19 mouse cellular contexts compared by ENCODE assay signal in genomic region chr12:3954651-3955050, GRCm38 (mm10). TPM values are rescaled to one million over a fixed set of nuclear protein-coding genes. Genes with fewer than 3 reads are reported as not detected.
DNase-seq lines count a peak whose midpoint lies in the region; ATAC-seq and TF ChIP-seq lines count a peak whose summit lies in the region.
"Had no signal": no experiment of that assay in that cellular context is flagged by ENCODE, and none has a peak within 500 bp of the region (broad histone marks: within the 10 kb centered on the region; RNA-seq: fewer than 3 reads in every experiment).

Pomc (plus strand) TSS chr12:3954951.

- H3K4me3 ChIP-seq in hindbrain, embryonic 14.5 days (replicated peaks; ENCODE audit: low read length) = no peak within 1 kb of the TSS
- H3K4me3 ChIP-seq in hindbrain, embryonic 11.5 days (ENCODE audit: low read depth, low read length) = no peak within 1 kb of the TSS
- H3K4me3 ChIP-seq in E14TG2a.4 (replicated peaks; ENCODE audit: low read length) = peak within 1 kb of the TSS; percentile 65
- H3K4me3 ChIP-seq in midbrain, embryonic 16.5 days (ENCODE audit: low read depth, low read length) = no peak within 1 kb of the TSS
- H3K4me3 ChIP-seq: forebrain, embryonic 12.5 days; heart, embryonic 10.5 days; limb, embryonic 12.5 days; liver, embryonic 12.5 days; myocyte had no signal

- no peak within 1 kb of the TSS for H3K27ac ChIP-seq in hindbrain, embryonic 14.5 days
- H3K27ac ChIP-seq in hindbrain, embryonic 11.5 days (ENCODE audit: low read depth, low read length) = no peak within 1 kb of the TSS
- no peak within 1 kb of the TSS for H3K27ac ChIP-seq in midbrain, embryonic 16.5 days (ENCODE audit: low read length)
- H3K27ac ChIP-seq: forebrain, embryonic 12.5 days; heart, embryonic 10.5 days; limb, embryonic 12.5 days; liver, embryonic 12.5 days had no signal

- 17% methylated on average over 22 of the region's 22 CpGs for WGBS in hindbrain, embryonic 14.5 days
- 21% methylated on average over 22 of the region's 22 CpGs for whole genome bisulfite sequencing in hindbrain, embryonic 11.5 days
- 20% methylated on average over 21 of the region's 22 CpGs for WGBS in midbrain, embryonic 16.5 days

- no peaks in the 10 kb centered on the region for H3K9me3 ChIP-seq in hindbrain, embryonic 14.5 days (ENCODE audit: control insufficient read depth, low read length)
- no peaks in the 10 kb centered on the region for H3K9me3 ChIP-seq in hindbrain, embryonic 11.5 days (ENCODE audit: control insufficient read depth, low read length)
- no peaks in the 10 kb centered on the region for H3K9me3 ChIP-seq in E14TG2a.4 (ENCODE audit: low read length)
- no peaks in the 10 kb centered on the region for H3K9me3 ChIP-seq in midbrain, embryonic 16.5 days (replicated peaks; ENCODE audit: control insufficient read depth, low read length, poor library complexity, severe bottlenecking)
- H3K9me3 ChIP-seq: forebrain, embryonic 12.5 days; heart, embryonic 10.5 days; limb, embryonic 12.5 days; liver, embryonic 12.5 days had no signal

- H3K4me1 ChIP-seq in hindbrain, embryonic 14.5 days (replicated peaks; ENCODE audit: control insufficient read depth, insufficient read depth, low read length) = peaks cover 4% of the 10 kb centered on the region; the same call in 1 of the 2 replicates
- no peaks in the 10 kb centered on the region for H3K4me1 ChIP-seq in hindbrain, embryonic 11.5 days (replicated peaks; ENCODE audit: control insufficient read depth, insufficient read depth, low read length)
- H3K4me1 ChIP-seq in E14TG2a.4 (replicated peaks; ENCODE audit: low read depth, low read length) = peaks cover 29% of the 10 kb centered on the region
- peaks cover 3% of the 10 kb centered on the region; the same call in 1 of the 2 replicates for H3K4me1 ChIP-seq in midbrain, embryonic 16.5 days (ENCODE audit: control insufficient read depth, insufficient read depth, low read length)
- H3K4me1 ChIP-seq: limb, embryonic 12.5 days had no signal

- TF ChIP-seq POLR2A in brain, embryonic 14.5 days (IDR thresholded peaks at IDR 0.05; ENCODE audit: borderline replicate concordance, extremely low read depth, insufficient read depth, insufficient read length, poor library complexity, severe bottlenecking) = no peak

- 0 out of 2 replicates have a peak within 1 kb of the TSS, but pooled peaks have one; percentile 21 for H3K4me2 ChIP-seq in hindbrain, embryonic 14.5 days (replicated peaks)
- no peak within 1 kb of the TSS for H3K4me2 ChIP-seq in hindbrain, embryonic 11.5 days (replicated peaks; ENCODE audit: low read depth, low read length)
- peak within 1 kb of the TSS; percentile 28; the same call in 1 of the 2 replicates for H3K4me2 ChIP-seq in midbrain, embryonic 16.5 days (ENCODE audit: low read length)
- H3K4me2 ChIP-seq: forebrain, embryonic 12.5 days; limb, embryonic 12.5 days; liver, embryonic 12.5 days had no signal

- no peak for TF ChIP-seq CTCF in E14TG2a.4 (conservative IDR thresholded peaks at IDR 0.05; ENCODE audit: low read length)
- no peak for TF ChIP-seq CTCF in brain, embryonic 14.5 days (IDR thresholded peaks at IDR 0.05; ENCODE audit: borderline replicate concordance, extremely low read depth, insufficient read depth, insufficient read length)

- no peak for DNase-seq in hindbrain, embryonic 14.5 days (ENCODE audit: low spot score)
- no peak for DNase-seq in hindbrain, embryonic 11.5 days (ENCODE audit: low spot score)
- DNase-seq in brain, embryonic 14.5 days (ENCODE audit: low read depth) = peak; percentile 6
- no peak for DNase-seq in yolk sac, embryonic 10.5 days (ENCODE audit: low spot score)
- no peak for DNase-seq in heart, adult 18-20 months
- DNase-seq: cerebellum, adult 11-12 months; cerebellum, postnatal 25 days; gastrocnemius, postnatal 36 days; kidney, adult 11 months; lung, adult 2 months; right cerebral cortex, adult 18-20 months; thymus, postnatal 4 days had no signal

- H3K36me3 ChIP-seq in hindbrain, embryonic 14.5 days (replicated peaks; ENCODE audit: control insufficient read depth, insufficient read depth) = no peaks in the 10 kb centered on the region
- no peaks in the 10 kb centered on the region for H3K36me3 ChIP-seq in hindbrain, embryonic 11.5 days (ENCODE audit: control insufficient read depth, insufficient read depth, low read length)
- no peaks in the 10 kb centered on the region for H3K36me3 ChIP-seq in E14TG2a.4 (ENCODE audit: insufficient read depth, low read length)
- H3K36me3 ChIP-seq in midbrain, embryonic 16.5 days (ENCODE audit: control insufficient read depth, insufficient read depth, low read length) = no peaks in the 10 kb centered on the region
- H3K36me3 ChIP-seq: forebrain, embryonic 12.5 days; heart, embryonic 10.5 days; limb, embryonic 12.5 days; liver, embryonic 12.5 days had no signal

- H3K27me3 ChIP-seq in hindbrain, embryonic 14.5 days (ENCODE audit: control insufficient read depth, insufficient read depth, low read length) = peaks cover 29% of the 10 kb centered on the region
- peaks cover 16% of the 10 kb centered on the region for H3K27me3 ChIP-seq in hindbrain, embryonic 11.5 days (ENCODE audit: control insufficient read depth, insufficient read depth, low read length)
- H3K27me3 ChIP-seq in E14TG2a.4 (ENCODE audit: insufficient read depth, low read length) = peaks cover 19% of the 10 kb centered on the region
- peaks cover 15% of the 10 kb centered on the region for H3K27me3 ChIP-seq in midbrain, embryonic 16.5 days (ENCODE audit: control insufficient read depth, insufficient read depth, low read depth, low read length)

- ATAC-seq in hindbrain, embryonic 14.5 days (ENCODE audit: low FRiP score) = no peak
- ATAC-seq in hindbrain, embryonic 11.5 days (ENCODE audit: low FRiP score) = no peak
- no peak for ATAC-seq in midbrain, embryonic 16.5 days
- ATAC-seq: liver, embryonic 12.5 days had no signal

- no peak within 1 kb of the TSS for H3K9ac ChIP-seq in hindbrain, embryonic 14.5 days
- H3K9ac ChIP-seq in hindbrain, embryonic 11.5 days (ENCODE audit: low read depth, low read length) = no peak within 1 kb of the TSS
- no peak within 1 kb of the TSS; the same call in 1 of the 2 replicates for H3K9ac ChIP-seq in midbrain, embryonic 16.5 days (ENCODE audit: low read depth, low read length)
- H3K9ac ChIP-seq: forebrain, embryonic 12.5 days; limb, embryonic 12.5 days; liver, embryonic 12.5 days had no signal

RNA-seq across cellular contexts. Expression of gene Pomc, which starts in this region (rescaled TPM):
- 3.3 and 3.9 TPM in 2 replicates for polyA plus RNA-seq in hindbrain, embryonic 14.5 days (2014; fragmentation: Nextera tagmentation; extraction: Ambion mirVana)
- 6.8 and 7.1 TPM in 2 replicates for polyA plus RNA-seq in hindbrain, embryonic 11.5 days (2014; fragmentation: Nextera tagmentation; extraction: Ambion mirVana)
- 4.9 and 6.0 TPM in 2 replicates for polyA plus RNA-seq in brain, embryonic 14.5 days (2012; rRNA removed)
- 5.2 and 7.2 TPM in 2 replicates for polyA plus RNA-seq in midbrain, embryonic 16.5 days (2015; fragmentation: Nextera tagmentation; extraction: Ambion mirVana)
- under 1 TPM in 1 of 2 experiments, not detected in 1; 0.65 TPM for total RNA-seq in heart, adult 18-20 months (2021)
- total RNA-seq: gastrocnemius, postnatal 36 days had no signal
- polyA plus RNA-seq: myocyte had no signal
